16 mouse cellular contexts compared by ENCODE assay signal in genomic region chr4:75857769-75858408, GRCm38 (mm10).
DNase-seq lines count a peak whose midpoint lies in the region; ATAC-seq lines count a peak whose summit lies in the region.
"Had no signal": no experiment of that assay in that cellular context is flagged by ENCODE, and none has a peak within 500 bp of the region (broad histone marks: within the 10 kb centered on the region; RNA-seq: fewer than 3 reads in every experiment).

No protein-coding gene starts in this region.

- no peak overlapping the region for H3K4me3 ChIP-seq in hindbrain, embryonic 12.5 days
- H3K4me3 ChIP-seq in neural tube, embryonic 14.5 days (ENCODE audit: low read depth, low read length): no peak overlapping the region
- H3K4me3 ChIP-seq: forebrain, embryonic 12.5 days; gastrocnemius, adult 2 months; left cerebral cortex, adult 2 months; limb, embryonic 13.5 days; liver, embryonic 15.5 days had no signal

- no peaks in the 10 kb centered on the region for H3K27me3 ChIP-seq in hindbrain, embryonic 12.5 days
- H3K27me3 ChIP-seq in neural tube, embryonic 14.5 days (ENCODE audit: control insufficient read depth, insufficient read depth, low read length): no peaks in the 10 kb centered on the region
- H3K27me3 ChIP-seq: forebrain, embryonic 12.5 days; limb, embryonic 13.5 days; liver, embryonic 15.5 days had no signal

- no peaks in the 10 kb centered on the region for H3K36me3 ChIP-seq in hindbrain, embryonic 12.5 days
- H3K36me3 ChIP-seq in neural tube, embryonic 14.5 days (ENCODE audit: control insufficient read depth, insufficient read depth, low read length): no peaks in the 10 kb centered on the region
- H3K36me3 ChIP-seq: forebrain, embryonic 12.5 days; limb, embryonic 13.5 days; liver, embryonic 15.5 days had no signal

- peaks cover 8% of the 10 kb centered on the region for H3K4me1 ChIP-seq in hindbrain, embryonic 12.5 days
- H3K4me1 ChIP-seq in neural tube, embryonic 14.5 days (ENCODE audit: control insufficient read depth, insufficient read depth, low read length): peaks cover 8% of the 10 kb centered on the region; the same call in 1 of the 2 replicates
- H3K4me1 ChIP-seq: limb, embryonic 13.5 days; liver, embryonic 15.5 days had no signal

- peak; percentile 29 for DNase-seq in lung, postnatal 25 days (ENCODE audit: low spot score)
- DNase-seq in lung, adult 18-20 months: no peak
- DNase-seq in mesoderm, embryonic 11.5 days (ENCODE audit: low read depth, low spot score): peak; percentile 52
- no peak for DNase-seq in layer of hippocampus, postnatal 25 days (ENCODE audit: extremely low spot score in 1 of 2, low spot score in 1 of 2)
- DNase-seq in ovary, postnatal 36 days (ENCODE audit: low spot score): no peak
- DNase-seq: cerebellum, postnatal 25 days; gastrocnemius, adult 2 months; heart, postnatal 10 days; right cerebral cortex, postnatal 14 days; thymus, postnatal 25 days had no signal

- no peak overlapping the region for H3K4me2 ChIP-seq in hindbrain, embryonic 12.5 days (replicated peaks)
- H3K4me2 ChIP-seq in neural tube, embryonic 14.5 days (ENCODE audit: low read depth, low read length): no peak overlapping the region
- H3K4me2 ChIP-seq: forebrain, embryonic 12.5 days; limb, embryonic 13.5 days; liver, embryonic 15.5 days had no signal

- no peaks in the 10 kb centered on the region for H3K9me3 ChIP-seq in hindbrain, embryonic 12.5 days (replicated peaks)
- no peaks in the 10 kb centered on the region for H3K9me3 ChIP-seq in neural tube, embryonic 14.5 days (ENCODE audit: control insufficient read depth, low read length)
- H3K9me3 ChIP-seq: forebrain, embryonic 12.5 days; limb, embryonic 13.5 days; liver, embryonic 15.5 days had no signal

- ATAC-seq in hindbrain, embryonic 12.5 days (ENCODE audit: low FRiP score): peak; percentile 63
- ATAC-seq in neural tube, embryonic 14.5 days (ENCODE audit: low read depth): peak; percentile 54; the same call in 1 of the 2 replicates

- no peak overlapping the region for H3K27ac ChIP-seq in hindbrain, embryonic 12.5 days
- no peak overlapping the region for H3K27ac ChIP-seq in neural tube, embryonic 14.5 days (ENCODE audit: low read depth, low read length)
- H3K27ac ChIP-seq: forebrain, embryonic 12.5 days; gastrocnemius, adult 2 months; left cerebral cortex, adult 2 months; limb, embryonic 13.5 days; liver, embryonic 15.5 days had no signal

- 55% methylated on average over 2 of the region's 2 CpGs for WGBS in hindbrain, embryonic 12.5 days
- 34% methylated on average over 2 of the region's 2 CpGs for WGBS in neural tube, embryonic 14.5 days

- no peak overlapping the region for H3K9ac ChIP-seq in hindbrain, embryonic 12.5 days
- no peak overlapping the region for H3K9ac ChIP-seq in neural tube, embryonic 14.5 days (replicated peaks; ENCODE audit: low read depth, low read length)
- H3K9ac ChIP-seq: forebrain, embryonic 12.5 days; limb, embryonic 13.5 days; liver, embryonic 15.5 days had no signal

Comparison
In these comparisons a context has a peak if more than half of its experiments do, and no peak if none do; other contexts are left out.
1. DNase-seq: peak in lung, postnatal 25 days (single experiment) and mesoderm, embryonic 11.5 days (single experiment); none in lung, adult 18-20 months (0 of 2), layer of hippocampus, postnatal 25 days (0 of 2) and ovary, postnatal 36 days (single experiment).